ENCODE assay signal across 20 mouse cellular contexts in genomic region chr2:173249386-173249785, GRCm38 (mm10). TPM values are rescaled to one million over a fixed set of nuclear protein-coding genes. Genes with fewer than 3 reads are reported as not detected.
DNase-seq lines count a peak whose midpoint lies in the region; ATAC-seq and TF ChIP-seq lines count a peak whose summit lies in the region.
"Had no signal": no experiment of that assay in that cellular context is flagged by ENCODE, and none has a peak within 500 bp of the region (broad histone marks: within the 10 kb centered on the region; RNA-seq: fewer than 3 reads in every experiment).

No protein-coding gene starts in this region.

- DNase-seq in frontal cortex, postnatal 36 days (ENCODE audit: low spot score in 2 of 2) = peak; percentile 45 to 62
- no peak for DNase-seq in frontal cortex, postnatal 25 days (ENCODE audit: low spot score in 2 of 2)
- DNase-seq in left cerebral cortex, postnatal 36 days (ENCODE audit: low spot score in 2 of 2) = peak; percentile 40 to 62
- no peak for DNase-seq in left cerebral cortex, postnatal 10 days (ENCODE audit: extremely low spot score in 1 of 2, low spot score in 2 of 2)
- peak; percentile 72 for DNase-seq in brain, embryonic 14.5 days (ENCODE audit: low read depth)
- DNase-seq: cerebellum, adult 9-11 months; gastrocnemius, adult 2 months; heart, postnatal 36 days; kidney, adult 18-20 months; liver, embryonic 13.5 days; midbrain, embryonic 14.5 days; thymus, postnatal 36 days had no signal

- no peak for ATAC-seq in megakaryocyte progenitor cell, adult 5-6 weeks (replicated peaks; ENCODE audit: poor library complexity)
- ATAC-seq: lung, postnatal 0 days had no signal

- no peaks in the 10 kb centered on the region; the same call in 1 of the 2 replicates for H3K36me3 ChIP-seq in E14TG2a.4 (ENCODE audit: insufficient read depth, low read length)
- H3K36me3 ChIP-seq: embryonic facial prominence, embryonic 13.5 days; heart, embryonic 10.5 days; liver, embryonic 13.5 days had no signal

- 0 out of 2 replicates have a peak overlapping the region, but pooled peaks have one; percentile 14 for H3K4me3 ChIP-seq in E14TG2a.4 (replicated peaks; ENCODE audit: low read length)
- H3K4me3 ChIP-seq: embryonic facial prominence, embryonic 13.5 days; gastrocnemius, adult 2 months; heart, embryonic 10.5 days; limb, embryonic 13.5 days; liver, embryonic 13.5 days had no signal

- TF ChIP-seq POLR2A in brain, embryonic 14.5 days (IDR thresholded peaks at IDR 0.05; ENCODE audit: borderline replicate concordance, extremely low read depth, insufficient read depth, insufficient read length, poor library complexity, severe bottlenecking) = no peak

- no peaks in the 10 kb centered on the region for H3K27me3 ChIP-seq in E14TG2a.4 (ENCODE audit: insufficient read depth, low read length)
- H3K27me3 ChIP-seq: embryonic facial prominence, embryonic 13.5 days; limb, embryonic 13.5 days; liver, embryonic 13.5 days had no signal

- H3K9me3 ChIP-seq in E14TG2a.4 (ENCODE audit: low read length) = no peaks in the 10 kb centered on the region
- H3K9me3 ChIP-seq: embryonic facial prominence, embryonic 13.5 days; heart, embryonic 10.5 days; limb, embryonic 13.5 days; liver, embryonic 13.5 days had no signal

- H3K4me1 ChIP-seq in E14TG2a.4 (replicated peaks; ENCODE audit: low read depth, low read length) = peaks cover 98% of the 10 kb centered on the region
- H3K4me1 ChIP-seq: liver, embryonic 13.5 days had no signal

- TF ChIP-seq CTCF in E14TG2a.4 (conservative IDR thresholded peaks at IDR 0.05; ENCODE audit: low read length) = no peak
- no peak for TF ChIP-seq CTCF in brain, embryonic 14.5 days (IDR thresholded peaks at IDR 0.05; ENCODE audit: borderline replicate concordance, extremely low read depth, insufficient read depth, insufficient read length)

- intact Hi-C loops in left cerebral cortex, postnatal 36 days (cut with DNase I) = loop anchor here (5.0 kb wide), 1 partner anchor 58 kb away; no protein-coding TSS in a partner anchor
- intact Hi-C loops in left cerebral cortex, postnatal 10 days (cut with DNase I) = no loop called here

RNA-seq across cellular contexts. Expression of gene Pmepa1, which starts 26.9 kb away (rescaled TPM):
- total RNA-seq in left cerebral cortex, postnatal 36 days (2021) = 10 to 100 TPM; 38.2 to 50.7 TPM
- 10 to 100 TPM; 40.5 to 44.0 TPM for total RNA-seq in left cerebral cortex, postnatal 10 days (2021)
- 25.5 and 31.7 TPM in 2 replicates for polyA plus RNA-seq in brain, embryonic 14.5 days (2012; rRNA removed)
- 0.17 and 0.32 TPM in 2 replicates for total RNA-seq in megakaryocyte progenitor cell, adult 5-6 weeks (2015)
- total RNA-seq in megakaryocyte progenitor cell, adult 5-6 weeks (2017) = 0.12 and 0.24 TPM in 2 replicates
- total RNA-seq: neutrophil, adult 5-6 weeks had no signal

RNA-seq across cellular contexts. Expression of gene Zbp1, which starts 30.7 kb away (rescaled TPM):
- not detected for total RNA-seq in left cerebral cortex, postnatal 36 days (2021)
- total RNA-seq in left cerebral cortex, postnatal 10 days (2021) = under 1 TPM in 1 of 2 experiments, not detected in 1; 0.12 TPM
- 0.18 and 0.40 TPM in 2 replicates for polyA plus RNA-seq in brain, embryonic 14.5 days (2012; rRNA removed)
- 2.0 and 5.3 TPM in 2 replicates for total RNA-seq in megakaryocyte progenitor cell, adult 5-6 weeks (2015)
- 2.5 and 2.9 TPM in 2 replicates for total RNA-seq in megakaryocyte progenitor cell, adult 5-6 weeks (2017)
- total RNA-seq: gastrocnemius, adult 2 months; layer of hippocampus, postnatal 25 days had no signal
- polyA plus RNA-seq: heart, embryonic 10.5 days had no signal

Comparison
In these comparisons a context has a peak if more than half of its experiments do, and no peak if none do; other contexts are left out.
1. DNase-seq: peak in frontal cortex, postnatal 36 days (2 of 2), left cerebral cortex, postnatal 36 days (2 of 2) and brain, embryonic 14.5 days (single experiment); none in frontal cortex, postnatal 25 days (0 of 2) and left cerebral cortex, postnatal 10 days (0 of 2).
2. RNA of gene Pmepa1, which starts 26.9 kb away (total RNA-seq): 38.2 to 50.7 TPM in left cerebral cortex, postnatal 36 days and 40.5 to 44.0 TPM in left cerebral cortex, postnatal 10 days; 0.12 to 0.32 TPM in megakaryocyte progenitor cell, adult 5-6 weeks; every median in the first group is over 10 times any median in the second.